Mouse (Mus musculus) neural tube, embryonic 14.5 days (tissue): Measurements from ENCODE around the gene Sorcs3. TPM values are rescaled to one million over a fixed set of nuclear protein-coding genes. Genes with fewer than 3 reads are reported as not detected.

ENCODE experiments used
- ATAC-seq: fragments of 200-750 bp; cut with Nextera tagmentation; 2 replicates; pipeline ENCODE4 v1.8.0; 2017; ENCODE audit warnings: low read depth, mild to moderate bottlenecking, moderate TSS enrichment, moderate library complexity
- H3K27ac ChIP-seq: fragments of 300-500 bp; sonication (generic); 2 replicates; pipeline ENCODE4 v1.5.1; 2014; ENCODE audit warnings: low read depth, mild to moderate bottlenecking, control low read depth, low read length, moderate library complexity, mixed read lengths
- H3K27me3 ChIP-seq: fragments of 300-500 bp; sonication (generic); 2 replicates; pipeline ENCODE4 v1.6.1; 2014; ENCODE audit warnings: low read length; ENCODE audit not compliant: control insufficient read depth, insufficient read depth
- H3K36me3 ChIP-seq: fragments of 300-500 bp; sonication (generic); 2 replicates; pipeline ENCODE4 v1.6.1; 2014; ENCODE audit warnings: low read length, mixed read lengths; ENCODE audit not compliant: control insufficient read depth, insufficient read depth
- H3K4me1 ChIP-seq: fragments of 300-500 bp; sonication (generic); 2 replicates; pipeline ENCODE4 v1.6.1; 2014; ENCODE audit warnings: low read length; ENCODE audit not compliant: control insufficient read depth, insufficient read depth
- H3K4me2 ChIP-seq: fragments of 300-500 bp; sonication (generic); 2 replicates; pipeline ENCODE4 v1.6.1; 2014; ENCODE audit warnings: mild to moderate bottlenecking, low read depth, low read length, control low read depth
- H3K4me3 ChIP-seq: fragments of 300-500 bp; sonication (generic); 2 replicates; pipeline ENCODE4 v1.5.1; 2014; ENCODE audit warnings: low read depth, low read length, control low read depth, mixed read lengths
- H3K9ac ChIP-seq: fragments of 300-500 bp; sonication (generic); replicated peaks from 2 replicates; pipeline ENCODE4 v1.6.1; 2014; ENCODE audit warnings: low read depth, mild to moderate bottlenecking, control low read depth, low read length, mixed read lengths
- H3K9me3 ChIP-seq: fragments of 300-500 bp; sonication (generic); 2 replicates; pipeline ENCODE4 v1.6.1; 2016; ENCODE audit warnings: low read length; ENCODE audit not compliant: control insufficient read depth
- WGBS: fragments of 180-500 bp; shearing (Covaris S2); extraction: QIAGEN DNeasy Blood & Tissue Kit; methylation state at CpG from one replicate; pipeline ENCODE4 v1.1.7; 2014; 5-methylcytosine and 5-hydroxymethylcytosine counted together
- polyA plus RNA-seq: library from polyadenylated mRNA; unstranded; fragments of >200 nt; fragmentation: Nextera tagmentation; extraction: Ambion mirVana; gene quantifications from 2 replicates; pipeline ENCODE4 v1.2.1, GENCODE M21; 2014

Gene Sorcs3
- polyA plus RNA-seq, 1 experiment from 2014 or later, result 18.3 TPM

DNA sequence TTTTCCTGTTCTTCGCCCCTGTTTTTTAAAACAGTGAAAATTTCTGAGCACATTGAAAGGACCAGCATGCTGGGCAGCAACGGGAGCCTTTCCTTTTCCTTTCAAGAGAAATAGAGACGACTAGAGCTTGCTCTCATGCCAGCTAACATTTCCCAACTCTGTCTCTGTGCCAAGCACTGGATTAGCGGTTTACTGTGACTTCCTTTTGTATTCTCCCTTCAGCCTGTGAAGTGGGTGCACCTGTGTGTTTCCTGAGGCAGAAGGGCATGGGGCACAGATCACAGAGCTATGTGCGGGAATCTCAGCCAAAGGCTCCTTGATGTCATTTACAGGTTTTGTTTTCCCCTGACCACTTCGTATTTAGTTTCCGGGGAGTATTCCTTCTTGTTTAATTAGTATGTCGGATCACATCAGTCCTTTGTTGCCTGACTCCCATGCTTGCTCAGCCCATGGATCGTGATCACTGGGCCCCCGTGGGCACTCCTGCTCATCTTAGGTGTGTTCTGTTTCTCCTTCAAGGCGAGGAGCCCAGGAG is 172.2 kb downstream of the Sorcs3 start:
- no peak overlapping the region for H3K4me3 ChIP-seq
- no peak overlapping the region for H3K9ac ChIP-seq
- ATAC-seq, result no peak
- H3K9me3 ChIP-seq, result no peaks in the 10 kb centered on the region
- no peak overlapping the region for H3K4me2 ChIP-seq
- H3K36me3 ChIP-seq, result no peaks in the 10 kb centered on the region
- H3K27ac ChIP-seq, result no peak overlapping the region
- 75% methylated on average over 11 of the region's 11 CpGs for WGBS
- H3K4me1 ChIP-seq, result no peaks in the 10 kb centered on the region
- no peaks in the 10 kb centered on the region for H3K27me3 ChIP-seq

- 51% methylated on average over 1 of the region's 1 CpGs for WGBS
- Histone ChIP-seq H3K4me3 (no peak overlapping the region), H3K9me3 (no peaks in the 10 kb centered on the region), H3K27me3 (no peaks in the 10 kb centered on the region), H3K4me1 (peaks cover 4% of the 10 kb centered on the region), H3K9ac (no peak overlapping the region), H3K4me2 (no peak overlapping the region), H3K27ac (no peak overlapping the region), H3K36me3 (no peaks in the 10 kb centered on the region)
- no peak for ATAC-seq
Measured at GRCm38 (mm10) chr19:48391551-48391950, 185.7 kb downstream of the Sorcs3 start.

GRCm38 (mm10) chr19:48404774-48405495 is 199.1 kb downstream of the Sorcs3 start:
- no peaks in the 10 kb centered on the region for H3K4me1 ChIP-seq
- no peak overlapping the region for H3K27ac ChIP-seq
- no peaks in the 10 kb centered on the region for H3K27me3 ChIP-seq
- H3K36me3 ChIP-seq, result no peaks in the 10 kb centered on the region
- no peak overlapping the region for H3K4me2 ChIP-seq
- 40% methylated on average over 7 of the region's 7 CpGs for WGBS
- H3K4me3 ChIP-seq, result no peak overlapping the region
- H3K9me3 ChIP-seq, result no peaks in the 10 kb centered on the region
- no peak for ATAC-seq
- H3K9ac ChIP-seq, result no peak overlapping the region

GRCm38 (mm10) chr19:48408221-48408620 is 202.4 kb downstream of the Sorcs3 start:
- Histone ChIP-seq H3K4me1 (no peaks in the 10 kb centered on the region), H3K27me3 (no peaks in the 10 kb centered on the region), H3K4me3 (no peak overlapping the region), H3K9me3 (no peaks in the 10 kb centered on the region), H3K4me2 (no peak overlapping the region), H3K27ac (no peak overlapping the region), H3K36me3 (no peaks in the 10 kb centered on the region), H3K9ac (no peak overlapping the region)
- 77% methylated on average over 4 of the region's 4 CpGs for WGBS
- ATAC-seq, result no peak

DNA sequence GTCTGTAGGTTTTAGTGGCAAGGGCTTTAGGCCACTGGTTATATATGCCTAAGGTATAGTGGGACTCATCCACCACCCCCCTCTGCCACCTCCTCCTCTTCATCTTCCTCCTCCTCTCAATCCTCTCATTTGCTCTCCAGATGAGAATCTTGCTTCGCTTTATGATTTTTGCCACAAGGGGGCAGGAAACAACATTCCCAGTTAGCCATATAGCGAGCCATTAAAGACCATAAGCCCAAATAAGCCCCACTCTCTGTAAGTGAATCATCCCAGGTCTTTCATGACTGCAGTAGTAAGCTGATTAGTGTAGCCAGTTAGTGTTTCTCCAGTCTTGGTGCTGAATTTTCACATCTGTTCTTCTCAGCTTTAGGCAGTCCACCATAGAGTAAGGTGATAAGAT is 205.5 kb downstream of the Sorcs3 start:
- no peak for ATAC-seq
- Histone ChIP-seq H3K36me3 (no peaks in the 10 kb centered on the region), H3K9me3 (no peaks in the 10 kb centered on the region), H3K9ac (no peak overlapping the region), H3K27me3 (no peaks in the 10 kb centered on the region), H3K4me1 (no peaks in the 10 kb centered on the region), H3K4me2 (no peak overlapping the region), H3K4me3 (no peak overlapping the region), H3K27ac (no peak overlapping the region)
- 49% methylated on average over 2 of the region's 2 CpGs for WGBS

DNA sequence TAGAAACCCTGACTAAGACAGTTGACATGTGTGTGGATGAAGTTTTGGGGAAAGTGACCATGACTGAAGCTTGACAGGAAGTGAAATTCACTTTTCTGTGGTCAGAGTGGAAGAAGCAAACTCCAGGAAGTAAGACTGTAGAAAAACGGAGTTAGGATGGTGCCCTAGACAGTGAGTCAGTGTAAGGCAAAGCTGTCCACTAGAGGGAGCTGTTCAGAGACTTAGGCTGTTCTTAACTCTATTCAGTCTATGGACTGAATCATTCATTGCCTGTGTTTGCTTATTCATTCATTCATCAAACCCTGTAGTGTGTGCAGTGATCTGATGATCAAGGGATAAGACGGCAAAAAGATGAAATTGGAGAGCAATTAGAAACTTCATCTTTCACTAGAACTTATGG is 208.0 kb downstream of the Sorcs3 start:
- WGBS, result 61% methylated on average over 2 of the region's 2 CpGs
- Histone ChIP-seq H3K4me1 (no peaks in the 10 kb centered on the region), H3K4me3 (no peak overlapping the region), H3K4me2 (no peak overlapping the region), H3K9me3 (no peaks in the 10 kb centered on the region), H3K27ac (no peak overlapping the region), H3K36me3 (no peaks in the 10 kb centered on the region), H3K27me3 (no peaks in the 10 kb centered on the region), H3K9ac (no peak overlapping the region)
- no peak for ATAC-seq

- 74% methylated on average over 3 of the region's 3 CpGs for WGBS
- Histone ChIP-seq H3K4me2 (no peak overlapping the region), H3K4me1 (no peaks in the 10 kb centered on the region), H3K4me3 (no peak overlapping the region), H3K36me3 (no peaks in the 10 kb centered on the region), H3K27me3 (no peaks in the 10 kb centered on the region), H3K9me3 (no peaks in the 10 kb centered on the region), H3K9ac (no peak overlapping the region), H3K27ac (no peak overlapping the region)
- no peak for ATAC-seq
Measured at GRCm38 (mm10) chr19:48418356-48418755, 212.5 kb downstream of the Sorcs3 start.

- no peak overlapping the region for H3K27ac ChIP-seq
- H3K4me1 ChIP-seq, result 0 out of 2 replicates have a peak, but pooled peaks cover 6% of the 10 kb centered on the region
- 85% methylated on average over 4 of the region's 4 CpGs for WGBS
- no peak overlapping the region for H3K9ac ChIP-seq
- no peaks in the 10 kb centered on the region for H3K9me3 ChIP-seq
- no peak overlapping the region for H3K4me2 ChIP-seq
- H3K36me3 ChIP-seq, result no peaks in the 10 kb centered on the region
- H3K27me3 ChIP-seq, result no peaks in the 10 kb centered on the region
- no peak overlapping the region for H3K4me3 ChIP-seq
- ATAC-seq, result no peak
Measured at GRCm38 (mm10) chr19:48429263-48429662, 223.4 kb downstream of the Sorcs3 start.

GRCm38 (mm10) chr19:48429755-48430154 is 223.9 kb downstream of the Sorcs3 start:
- 23% methylated on average over 2 of the region's 2 CpGs for WGBS
- Histone ChIP-seq H3K36me3 (no peaks in the 10 kb centered on the region), H3K27me3 (no peaks in the 10 kb centered on the region), H3K4me1 (0 out of 2 replicates have a peak, but pooled peaks cover 6% of the 10 kb centered on the region), H3K9ac (no peak overlapping the region), H3K9me3 (no peaks in the 10 kb centered on the region), H3K4me3 (no peak overlapping the region), H3K27ac (no peak overlapping the region), H3K4me2 (no peak overlapping the region)
- ATAC-seq, result no peak
